Mouse (Mus musculus) left cerebral cortex, adult 9 months (tissue): ENCODE measurements at regions not wholly inside any gene's neighbourhood (a gene's known extent, or its start where the extent isn't known, plus 50 kb on each side); places are given as distances from the start of the nearest gene placed in this dataset.

Experiments
- DNase-seq, 2 experiments: peaks; one replicate each; pipeline ENCODE4 v3.0.0; 2022; ENCODE audit warnings: low spot score in 2 of 2

DNA sequence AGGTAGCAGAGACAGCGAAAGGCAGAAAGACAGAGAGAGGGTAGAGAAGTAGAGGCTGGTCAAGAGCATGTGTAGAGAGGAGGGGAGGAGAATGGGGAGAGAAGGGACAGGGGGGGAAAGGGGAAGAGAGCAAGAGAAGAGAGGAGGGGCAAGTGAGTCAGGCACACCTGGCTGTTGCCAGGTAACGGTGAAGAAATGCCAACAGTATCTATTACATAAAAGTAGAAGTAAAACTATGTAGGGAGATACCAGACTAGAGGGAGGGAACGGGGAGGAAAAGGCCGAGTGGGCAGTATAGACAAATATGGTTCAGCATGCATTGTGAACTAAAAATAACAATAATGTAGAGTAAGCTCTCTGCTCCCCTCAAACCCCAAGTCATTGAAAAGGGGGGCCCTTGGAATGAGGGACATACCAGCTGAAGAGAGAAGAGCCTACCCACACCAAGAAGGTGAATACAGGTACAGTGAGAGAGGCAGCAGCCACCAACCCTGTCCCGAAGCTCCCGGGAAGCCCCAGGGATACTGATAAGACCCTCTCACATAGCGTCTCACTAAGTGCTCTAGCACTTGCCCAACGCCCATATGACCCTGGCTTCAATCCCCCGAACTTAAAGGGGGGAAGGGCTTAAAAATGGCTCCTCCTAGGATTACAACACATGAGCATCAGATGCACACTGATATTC lies 56.0 kb upstream of the Hs6st1 start:
- no peak for DNase-seq

GRCm38 (mm10) chr1:36013823-36014341 lies 54.3 kb upstream of the Hs6st1 start:
- no peak for DNase-seq

GRCm38 (mm10) chr1:36014372-36014771 lies 53.8 kb upstream of the Hs6st1 start:
- DNase-seq = no peak

DNA sequence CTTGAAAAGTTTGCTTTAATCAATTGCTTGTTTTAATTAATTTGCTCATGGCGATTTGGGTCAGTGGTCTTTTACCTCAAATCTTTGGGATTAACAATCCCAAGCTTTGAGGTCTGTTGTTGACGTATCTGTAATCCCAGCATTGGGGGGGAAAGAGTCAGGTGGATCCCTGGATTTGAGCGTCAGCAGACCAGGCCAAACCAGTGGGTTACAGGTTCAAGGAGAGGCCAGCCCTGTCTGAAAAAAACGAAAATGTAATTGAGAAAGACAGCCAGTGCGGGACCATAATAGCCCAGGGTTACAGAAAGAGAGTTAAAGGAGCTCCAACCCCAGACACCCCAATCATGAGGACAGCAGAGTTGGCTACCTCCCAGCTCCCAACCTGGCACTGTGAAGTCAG lies 53.0 kb upstream of the Hs6st1 start:
- DNase-seq = no peak

- no peak for DNase-seq
Measured at GRCm38 (mm10) chr1:36016566-36016965, 51.6 kb upstream of the Hs6st1 start.

DNA sequence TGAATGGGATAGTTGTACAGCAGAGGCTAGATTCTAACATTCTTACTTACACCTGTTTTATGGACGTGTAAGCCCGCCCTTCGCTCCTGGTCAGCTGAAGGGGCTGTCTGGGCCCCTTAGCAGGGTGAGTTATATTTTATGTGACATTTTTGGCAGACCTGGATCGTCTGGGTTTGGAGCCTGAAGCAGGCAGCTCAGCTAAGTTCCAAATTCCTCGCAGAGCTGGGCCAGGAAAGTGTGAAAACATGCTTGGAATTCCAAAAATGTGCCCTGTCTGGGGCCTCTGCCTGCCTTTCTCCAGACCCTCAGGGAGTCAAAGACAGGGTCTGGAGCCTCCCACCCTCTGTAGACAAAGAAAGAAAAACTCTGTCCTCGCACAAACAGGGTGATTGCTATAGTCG lies 51.1 kb upstream of the Hs6st1 start:
- DNase-seq = no peak

GRCm38 (mm10) chr1:36017656-36018055 lies 50.5 kb upstream of the Hs6st1 start:
- DNase-seq = no peak
